Mouse (Mus musculus) megakaryocyte, embryonic 14.5 days (primary cell): ENCODE data around the gene 0610012G03Rik. TPM values are rescaled to one million over a fixed set of nuclear protein-coding genes. Genes with fewer than 3 reads are reported as not detected.
A peak's percentile ranks its signal among the peaks of the same experiment; 100 is the strongest.

Experiments used
- H3K27me3 ChIP-seq: replicated peaks from 2 replicates; pipeline ENCODE3; 2012; ENCODE audit warnings: inconsistent platforms
- H3K36me3 ChIP-seq: replicated peaks from 2 replicates; pipeline ENCODE3; 2012; ENCODE audit warnings: low read length, inconsistent platforms, mixed read lengths
- H3K4me1 ChIP-seq: 2 replicates; pipeline ENCODE4 v1.6.1; 2012; ENCODE audit warnings: inconsistent platforms
- H3K4me3 ChIP-seq: replicated peaks from 2 replicates; pipeline ENCODE3; 2012; ENCODE audit warnings: moderate library complexity, mild to moderate bottlenecking, inconsistent platforms
- H3K9me3 ChIP-seq: 2 replicates; pipeline ENCODE4 v1.6.1; 2012; ENCODE audit warnings: inconsistent platforms
- FLI1 ChIP-seq: IDR thresholded peaks from 2 replicates; pipeline ENCODE4 v1.6.1; 2012; ENCODE audit warnings: low read length, inconsistent platforms, mixed read lengths
- GATA1 ChIP-seq: IDR thresholded peaks from 3 replicates; pipeline ENCODE4 v1.6.1; 2012; ENCODE audit warnings: mixed read lengths, low read length, inconsistent platforms, borderline replicate concordance
- polyA plus RNA-seq: library from polyadenylated mRNA; stranded (reverse); fragments of >175 nt; gene quantifications from 2 replicates; pipeline ENCODE4 v1.2.3, GENCODE M21; 2012; ENCODE audit warnings: low replicate concordance; ENCODE audit not compliant: insufficient read depth

The 0610012G03Rik gene
- 126 and 272 TPM in 2 replicates for polyA plus RNA-seq

GRCm38 (mm10) chr16:31948345-31948774 is at the start of gene 0610012G03Rik, which contains the start of gene Ncbp2:
TSS of gene 0610012G03Rik (minus strand) at chr16:31948494.
TSS of gene Ncbp2 (plus strand) at chr16:31948513.
- H3K27me3 ChIP-seq, result no peaks in the 10 kb centered on the region
- peak; percentile 50; the same call in 1 of the 2 replicates for TF ChIP-seq FLI1
- TF ChIP-seq GATA1, result no peak
- peak within 1 kb of the TSS; percentile 97 for H3K4me3 ChIP-seq
- H3K4me1 ChIP-seq, result peaks cover 60% of the 10 kb centered on the region
- H3K9me3 ChIP-seq, result no peaks in the 10 kb centered on the region
- H3K36me3 ChIP-seq, result peaks cover 49% of the 10 kb centered on the region

GRCm38 (mm10) chr16:31996371-31996770 is 48.1 kb upstream of the 0610012G03Rik start:
- Histone ChIP-seq H3K9me3 (no peaks in the 10 kb centered on the region), H3K27me3 (no peaks in the 10 kb centered on the region), H3K4me3 (no peak overlapping the region), H3K36me3 (peaks cover 61% of the 10 kb centered on the region), H3K4me1 (peaks cover 17% of the 10 kb centered on the region)
- TF ChIP-seq FLI1 (no peak), GATA1 (no peak)

DNA sequence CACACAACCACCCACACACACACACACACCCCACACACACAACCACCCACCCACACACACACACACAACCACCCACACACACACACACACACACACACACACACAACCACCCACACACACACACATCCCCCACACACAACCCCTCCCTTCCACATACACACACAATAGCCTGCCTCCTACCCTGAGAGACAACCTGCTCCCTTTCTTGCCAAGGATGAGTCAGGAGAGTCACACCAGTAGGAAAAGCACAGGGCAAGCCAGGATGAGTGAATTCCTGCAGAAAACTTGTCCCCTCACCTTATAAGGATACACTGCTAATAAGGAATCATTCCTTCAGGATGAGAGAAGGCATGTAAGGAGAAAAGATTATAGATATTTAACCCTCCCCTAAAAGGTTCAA is 45.7 kb upstream of the 0610012G03Rik start:
- no peaks in the 10 kb centered on the region for H3K9me3 ChIP-seq
- H3K4me1 ChIP-seq, result peaks cover 8% of the 10 kb centered on the region; the same call in 1 of the 2 replicates
- H3K27me3 ChIP-seq, result no peaks in the 10 kb centered on the region
- H3K36me3 ChIP-seq, result peaks cover 61% of the 10 kb centered on the region
- TF ChIP-seq GATA1, result no peak
- no peak for TF ChIP-seq FLI1
- no peak overlapping the region for H3K4me3 ChIP-seq

GRCm38 (mm10) chr16:31993195-31993594 is 44.9 kb upstream of the 0610012G03Rik start:
- no peaks in the 10 kb centered on the region for H3K27me3 ChIP-seq
- H3K9me3 ChIP-seq, result no peaks in the 10 kb centered on the region
- no peak overlapping the region for H3K4me3 ChIP-seq
- peaks cover 6% of the 10 kb centered on the region; the same call in 1 of the 2 replicates for H3K4me1 ChIP-seq
- peaks cover 63% of the 10 kb centered on the region for H3K36me3 ChIP-seq
- no peak for TF ChIP-seq GATA1
- TF ChIP-seq FLI1, result no peak

GRCm38 (mm10) chr16:31992039-31992438 is 43.7 kb upstream of the 0610012G03Rik start:
- Histone ChIP-seq H3K27me3 (no peaks in the 10 kb centered on the region), H3K4me1 (peaks cover 6% of the 10 kb centered on the region), H3K9me3 (no peaks in the 10 kb centered on the region), H3K4me3 (no peak overlapping the region), H3K36me3 (peaks cover 68% of the 10 kb centered on the region)
- TF ChIP-seq GATA1 (no peak), FLI1 (no peak)

- H3K9me3 ChIP-seq, result no peaks in the 10 kb centered on the region
- no peaks in the 10 kb centered on the region for H3K4me1 ChIP-seq
- H3K27me3 ChIP-seq, result no peaks in the 10 kb centered on the region
- peaks cover 64% of the 10 kb centered on the region for H3K36me3 ChIP-seq
- H3K4me3 ChIP-seq, result no peak overlapping the region
- TF ChIP-seq FLI1, result no peak
- TF ChIP-seq GATA1, result no peak
Observed at GRCm38 (mm10) chr16:31980946-31981345, 32.7 kb upstream of the 0610012G03Rik start.

DNA sequence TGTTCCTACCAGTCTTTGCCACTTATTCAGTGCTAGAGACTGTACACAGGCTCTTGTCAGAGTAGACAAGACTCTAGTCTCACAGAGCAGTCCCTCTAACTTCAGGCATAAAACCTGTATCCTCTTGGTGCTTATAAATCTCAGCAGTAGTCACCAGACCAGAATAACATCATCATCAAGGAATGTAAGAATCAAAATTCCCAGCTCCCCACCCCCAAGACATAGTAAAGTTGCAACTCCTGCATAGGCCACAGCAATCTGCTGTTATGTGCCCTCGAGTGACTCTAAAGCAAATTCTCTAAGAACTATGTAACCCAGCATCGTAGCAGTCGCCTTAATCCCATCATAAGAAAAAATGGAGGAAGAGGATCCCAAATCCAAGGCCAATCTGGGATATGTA is 31.2 kb upstream of the 0610012G03Rik start:
- Histone ChIP-seq H3K36me3 (peaks cover 64% of the 10 kb centered on the region), H3K4me1 (no peaks in the 10 kb centered on the region), H3K4me3 (no peak overlapping the region), H3K27me3 (no peaks in the 10 kb centered on the region), H3K9me3 (no peaks in the 10 kb centered on the region)
- TF ChIP-seq GATA1 (no peak), FLI1 (no peak)

DNA sequence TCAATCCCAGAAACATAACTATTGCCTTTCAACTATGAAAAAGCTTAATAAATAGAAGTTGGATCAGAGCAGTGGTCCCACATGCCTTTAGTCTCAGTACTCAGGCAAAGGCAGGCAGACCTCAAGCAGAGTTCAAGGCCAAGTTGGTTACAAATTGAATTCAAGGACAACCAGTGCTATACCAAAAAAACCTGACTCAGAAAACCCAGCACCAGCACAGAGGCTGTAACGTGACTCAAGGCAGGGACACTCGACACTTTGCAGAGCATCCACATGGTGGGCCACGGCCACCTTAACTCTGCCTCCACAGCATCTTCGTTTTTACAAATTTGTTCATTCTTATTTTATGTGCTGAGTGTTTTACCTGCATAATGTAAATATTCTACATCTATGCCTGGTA is 27.0 kb upstream of the 0610012G03Rik start:
- TF ChIP-seq FLI1 (no peak), GATA1 (no peak)
- Histone ChIP-seq H3K4me3 (no peak overlapping the region), H3K4me1 (no peaks in the 10 kb centered on the region), H3K27me3 (no peaks in the 10 kb centered on the region), H3K9me3 (no peaks in the 10 kb centered on the region), H3K36me3 (peaks cover 79% of the 10 kb centered on the region)

DNA sequence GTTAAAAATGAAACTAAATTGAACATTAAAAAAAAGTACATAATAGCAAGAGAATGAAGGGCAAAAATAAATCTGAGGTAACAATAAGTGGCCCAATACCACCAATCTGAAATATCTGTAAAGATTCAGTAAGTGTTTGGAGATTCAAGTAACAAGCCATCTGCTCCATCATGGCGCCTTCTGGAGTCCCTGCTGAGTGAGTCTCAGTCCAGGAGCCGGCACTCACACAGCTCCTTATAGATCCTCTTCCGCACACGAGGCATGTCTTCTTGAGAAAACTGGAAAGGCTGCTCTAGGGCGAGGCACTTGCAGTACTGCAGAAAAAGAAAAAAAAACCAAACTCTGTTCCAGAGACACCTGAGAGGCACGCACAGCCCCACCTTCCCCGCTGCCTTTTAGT is 14.9 kb upstream of the 0610012G03Rik start:
- Histone ChIP-seq H3K4me3 (no peak overlapping the region), H3K9me3 (no peaks in the 10 kb centered on the region), H3K36me3 (peaks cover 98% of the 10 kb centered on the region), H3K27me3 (no peaks in the 10 kb centered on the region), H3K4me1 (no peaks in the 10 kb centered on the region)
- no peak for TF ChIP-seq GATA1
- no peak for TF ChIP-seq FLI1

- H3K9me3 ChIP-seq, result no peaks in the 10 kb centered on the region
- H3K4me3 ChIP-seq, result peak overlapping the region; percentile 97
- TF ChIP-seq GATA1, result no peak
- no peak for TF ChIP-seq FLI1
- H3K36me3 ChIP-seq, result peaks cover 48% of the 10 kb centered on the region
- H3K27me3 ChIP-seq, result peaks cover 2% of the 10 kb centered on the region
- peaks cover 63% of the 10 kb centered on the region for H3K4me1 ChIP-seq
Observed at GRCm38 (mm10) chr16:31947901-31948316, 385 bp downstream of the 0610012G03Rik start.
